Mouse (Mus musculus) megakaryocyte-erythroid progenitor cell, adult 5-6 weeks (primary cell): ENCODE measurements around the gene Hhipl2. TPM values are rescaled to one million over a fixed set of nuclear protein-coding genes. Genes with fewer than 3 reads are reported as not detected.

ENCODE experiments used
- ATAC-seq: replicated peaks from 2 replicates; pipeline ENCODE4 v1.8.0; 2016; ENCODE audit warnings: mild to moderate bottlenecking, inconsistent platforms; ENCODE audit not compliant: severe bottlenecking, poor library complexity, low FRiP score, low TSS enrichment
- total RNA-seq, 2 experiments: library from RNA; stranded (forward) in 1 of 2; stranded (reverse) in 1 of 2; fragments of 200-1000, 215-1000 nt in 1 of 2; fragments of >200 nt in 1 of 2; fragmentation: Nextera tagmentation in 1 of 2; gene quantifications; 2 replicates each; pipeline ENCODE4 v1.2.3; 2014 to 2017

The Hhipl2 gene
- total RNA-seq, 2 experiments from 2014 or later = not detected

GRCm38 (mm10) chr1:183442015-183442774 lies 24.2 kb downstream of the Hhipl2 start:
- peak; percentile 76 for ATAC-seq

GRCm38 (mm10) chr1:183453066-183453465 lies 35.1 kb downstream of the Hhipl2 start:
- ATAC-seq = no peak

Other genes starting within 250 kb of the Hhipl2 start
- gene Disp1, start 196.7 kb upstream of the Hhipl2 start, total RNA-seq (2014; fragmentation: Nextera tagmentation) = 5.0 and 10.7 TPM in 2 replicates
- gene Disp1, start 196.7 kb upstream of the Hhipl2 start, total RNA-seq (2017) = 3.2 and 9.9 TPM in 2 replicates
- 37.6 and 47.9 TPM in 2 replicates for gene Aida, start 121.6 kb upstream of the Hhipl2 start, total RNA-seq (2014; fragmentation: Nextera tagmentation)
- gene Aida, start 121.6 kb upstream of the Hhipl2 start, total RNA-seq (2017) = 76.2 and 88.4 TPM in 2 replicates
- gene Brox, start 120.9 kb upstream of the Hhipl2 start, total RNA-seq (2014; fragmentation: Nextera tagmentation) = 26.4 and 37.9 TPM in 2 replicates
- gene Brox, start 120.9 kb upstream of the Hhipl2 start, total RNA-seq (2017) = 35.6 and 40.7 TPM in 2 replicates
- gene Mia3, start 48.7 kb upstream of the Hhipl2 start, total RNA-seq (2014; fragmentation: Nextera tagmentation) = 43.2 and 49.3 TPM in 2 replicates
- gene Mia3, start 48.7 kb upstream of the Hhipl2 start, total RNA-seq (2017) = 34.0 and 49.9 TPM in 2 replicates
- 17.1 and 21.7 TPM in 2 replicates for gene Taf1a, start 29.2 kb upstream of the Hhipl2 start, total RNA-seq (2014; fragmentation: Nextera tagmentation)
- 12.3 and 15.5 TPM in 2 replicates for gene Taf1a, start 29.2 kb upstream of the Hhipl2 start, total RNA-seq (2017)